ENCODE assay signal across 23 mouse cellular contexts in the genomic region with DNA sequence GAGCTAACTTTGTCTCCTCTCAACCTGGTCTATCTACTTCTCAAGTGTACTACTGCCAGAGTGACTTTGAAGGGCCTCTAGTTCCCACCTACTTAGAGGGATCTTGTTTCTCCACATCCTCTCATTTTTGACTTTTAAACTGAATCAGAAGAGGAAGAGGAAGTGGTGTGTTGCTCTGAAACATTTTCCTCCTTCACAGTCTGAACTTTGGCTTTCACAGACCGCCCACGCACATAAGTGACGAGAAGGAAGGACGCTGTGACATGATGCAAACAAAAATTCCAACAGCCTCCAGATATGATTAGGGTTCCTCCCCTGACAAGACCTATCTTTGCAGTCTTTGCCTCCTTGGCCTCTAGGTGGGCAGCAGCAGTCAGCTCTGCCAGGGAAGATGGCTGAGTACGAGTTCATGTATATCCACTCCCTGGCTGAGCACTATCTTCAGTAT. TPM values are rescaled to one million over a fixed set of nuclear protein-coding genes. Genes with fewer than 3 reads are reported as not detected.
DNase-seq lines count a peak whose midpoint lies in the region; ATAC-seq and TF ChIP-seq lines count a peak whose summit lies in the region.
"Not testable (repeated sequence)": the region's sequence is repeated elsewhere in the genome, so short reads cannot be mapped to it uniquely, and the experiment has no call there.
"Had no signal": no experiment of that assay in that cellular context is flagged by ENCODE, and none has a peak within 500 bp of the region (broad histone marks: within the 10 kb centered on the region; RNA-seq: fewer than 3 reads in every experiment).

A gene (plus strand): TSS at position 241 of the 448 bp plus-strand sequence.
A gene (plus strand): TSS at position 411 of the 448 bp plus-strand sequence.

- H3K36me3 ChIP-seq in lung, postnatal 0 days (ENCODE audit: insufficient read depth, low read length); splenic B cell, adult 2 months (ENCODE audit: control insufficient read depth, insufficient read depth, low read length, poor library complexity, severe bottlenecking): not testable (repeated sequence)

- not testable (repeated sequence) for H3K9ac ChIP-seq in lung, postnatal 0 days (replicated peaks; ENCODE audit: low read depth)

- peak; percentile 86 for DNase-seq in T-cell, adult 2 months (ENCODE audit: low spot score)
- DNase-seq in layer of hippocampus, adult 9-11 months = peak; percentile 64
- DNase-seq in lung, postnatal 0 days (ENCODE audit: low spot score) = peak; percentile 4
- peak; percentile 70 for DNase-seq in splenic B cell, adult 2 months (ENCODE audit: low read depth, low spot score)
- peak; percentile 29 for DNase-seq in thymus, postnatal 4 days

- ATAC-seq in granulocyte monocyte progenitor cell, adult 5-6 weeks (replicated peaks; ENCODE audit: poor library complexity, severe bottlenecking) = peak; percentile 67
- peak; percentile 57 for ATAC-seq in lung, postnatal 0 days
- peak; percentile 71 for ATAC-seq in megakaryocyte, adult 5-6 weeks (ENCODE audit: poor library complexity, severe bottlenecking)
- peak; percentile 80 for ATAC-seq in neutrophil, adult 5-6 weeks (ENCODE audit: extremely low read depth, insufficient number of reproducible peaks, low FRiP score, poor library complexity, severe bottlenecking)

- not testable (repeated sequence) for TF ChIP-seq EP300 in lung, postnatal 0 days (IDR thresholded peaks at IDR 0.05)

- TF ChIP-seq CTCF in lung, postnatal 0 days (IDR thresholded peaks at IDR 0.05) = not testable (repeated sequence)

- H3K4me3 ChIP-seq in lung, postnatal 0 days (ENCODE audit: low read depth, low read length) = not testable (repeated sequence)

- H3K9me3 ChIP-seq in lung, postnatal 0 days (ENCODE audit: low read length) = not testable (repeated sequence)

- WGBS in lung, postnatal 0 days = 31% methylated on average over 5 of the region's 5 CpGs

- not testable (repeated sequence) for H3K4me2 ChIP-seq in lung, postnatal 0 days (replicated peaks; ENCODE audit: low read depth, low read length)

- not testable (repeated sequence) for H3K27me3 ChIP-seq in lung, postnatal 0 days (replicated peaks; ENCODE audit: insufficient read depth, low read length); splenic B cell, adult 2 months (ENCODE audit: control insufficient read depth, insufficient read depth, low read length, poor library complexity, severe bottlenecking)

- not testable (repeated sequence) for H3K27ac ChIP-seq in lung, postnatal 0 days (ENCODE audit: low read length)

- H3K4me1 ChIP-seq in lung, postnatal 0 days (ENCODE audit: insufficient read depth, low read depth, low read length) = not testable (repeated sequence)

RNA-seq across cellular contexts. Expression of the first gene that starts in this region (rescaled TPM):
- total RNA-seq in granulocyte monocyte progenitor cell, adult 5-6 weeks (2014; fragmentation: Nextera tagmentation) = not detected in 2 replicates
- 3.0 TPM in 1 of 2 replicates, not detected in the other for total RNA-seq in granulocyte monocyte progenitor cell, adult 5-6 weeks (2017)
- polyA plus RNA-seq in lung, postnatal 0 days (2015; fragmentation: Nextera tagmentation; extraction: Ambion mirVana) = 54.2 and 55.1 TPM in 2 replicates
- total RNA-seq in megakaryocyte, adult 5-6 weeks (2015) = 5.4 TPM in 2 replicates
- total RNA-seq in megakaryocyte, adult 5-6 weeks (2017) = 7.6 and 9.9 TPM in 2 replicates
- 42.9 and 65.7 TPM in 2 replicates for total RNA-seq in neutrophil, adult 5-6 weeks (2017)
- polyA plus RNA-seq: forebrain, embryonic 13.5 days had no signal

RNA-seq across cellular contexts. Expression of the second gene that starts in this region (rescaled TPM):
- total RNA-seq in granulocyte monocyte progenitor cell, adult 5-6 weeks (2014; fragmentation: Nextera tagmentation) = not detected in 2 replicates
- total RNA-seq in granulocyte monocyte progenitor cell, adult 5-6 weeks (2017) = 1.1 TPM in 1 of 2 replicates, not detected in the other
- 3.8 and 4.4 TPM in 2 replicates for polyA plus RNA-seq in lung, postnatal 0 days (2015; fragmentation: Nextera tagmentation; extraction: Ambion mirVana)
- 2.2 TPM in 1 of 2 replicates, not detected in the other for total RNA-seq in megakaryocyte, adult 5-6 weeks (2015)
- 3.3 TPM in 1 of 2 replicates, not detected in the other for total RNA-seq in megakaryocyte, adult 5-6 weeks (2017)
- total RNA-seq in neutrophil, adult 5-6 weeks (2017) = 0.98 TPM in 1 of 2 replicates, not detected in the other
- total RNA-seq: adrenal gland, adult 8-10 months; gastrocnemius, postnatal 10 days; hindbrain, postnatal 0 days; layer of hippocampus, postnatal 25 days; left cerebral cortex, postnatal 10 days had no signal
- polyA plus RNA-seq: brain, embryonic 14.5 days; erythroblast, embryonic 14.5 days; forebrain, embryonic 13.5 days; heart, embryonic 15.5 days; hindbrain, postnatal 0 days; limb, embryonic 12.5 days; liver, embryonic 12.5 days; midbrain, embryonic 16.5 days; neural tube, embryonic 12.5 days; stomach, postnatal 0 days; urinary bladder, adult 2 months had no signal

Comparison
In these comparisons a context has a peak if more than half of its experiments do, and no peak if none do; other contexts are left out.
1. DNase-seq: peak in every context shown above with its lines; median percentile 86 in T-cell, adult 2 months; 70 in splenic B cell, adult 2 months; 64 in layer of hippocampus, adult 9-11 months; 29 in thymus, postnatal 4 days; 4 in lung, postnatal 0 days.